Mouse (Mus musculus) heart, embryonic 16.5 days (tissue): ENCODE results near the gene Relb. TPM values are rescaled to one million over a fixed set of nuclear protein-coding genes. Genes with fewer than 3 reads are reported as not detected.

ENCODE experiments used
- ATAC-seq: fragments of 200-750 bp; cut with Nextera tagmentation; replicated peaks from 2 replicates; pipeline ENCODE4 v1.8.0; 2017; ENCODE audit warnings: moderate number of reproducible peaks; ENCODE audit not compliant: insufficient read depth, low FRiP score; ENCODE audit errors: extremely low read depth
- H3K27ac ChIP-seq: fragments of 300-500 bp; sonication (generic); 2 replicates; pipeline ENCODE4 v1.5.1; 2014; ENCODE audit warnings: mild to moderate bottlenecking, low read length, control low read depth, moderate library complexity
- H3K27me3 ChIP-seq: fragments of 300-500 bp; sonication (generic); 2 replicates; pipeline ENCODE4 v1.6.1; 2014; ENCODE audit warnings: low read length, mixed read lengths; ENCODE audit not compliant: control insufficient read depth, insufficient read depth
- H3K36me3 ChIP-seq: fragments of 300-500 bp; sonication (generic); 2 replicates; pipeline ENCODE4 v1.6.1; 2014; ENCODE audit not compliant: control insufficient read depth, insufficient read depth
- H3K4me1 ChIP-seq: fragments of 300-500 bp; sonication (generic); 2 replicates; pipeline ENCODE4 v1.6.1; 2014; ENCODE audit warnings: low read length, mixed read lengths; ENCODE audit not compliant: control insufficient read depth, insufficient read depth
- H3K4me2 ChIP-seq: fragments of 300-500 bp; sonication (generic); 2 replicates; pipeline ENCODE4 v1.6.1; 2014; ENCODE audit warnings: low read depth, mild to moderate bottlenecking, control low read depth, low read length
- H3K4me3 ChIP-seq: fragments of 300-500 bp; sonication (generic); 2 replicates; pipeline ENCODE4 v1.5.1; 2014; ENCODE audit warnings: mild to moderate bottlenecking, control low read depth, low read length
- H3K9ac ChIP-seq: fragments of 300-500 bp; sonication (generic); 2 replicates; pipeline ENCODE4 v1.6.1; 2014; ENCODE audit warnings: low read length, control low read depth
- H3K9me3 ChIP-seq: fragments of 300-500 bp; sonication (generic); replicated peaks from 2 replicates; pipeline ENCODE4 v1.6.1; 2016; ENCODE audit warnings: low read length; ENCODE audit not compliant: control insufficient read depth
- WGBS: fragments of 180-500 bp; shearing (Covaris S2); extraction: QIAGEN DNeasy Blood & Tissue Kit; methylation state at CpG from one replicate; pipeline ENCODE4 v1.1.7; 2014; 5-methylcytosine and 5-hydroxymethylcytosine counted together
- polyA plus RNA-seq: library from polyadenylated mRNA; unstranded; fragments of >200 nt; fragmentation: Nextera tagmentation; extraction: Ambion mirVana; gene quantifications from 2 replicates; pipeline ENCODE4 v1.2.1, GENCODE M21; 2015

Relb gene
- polyA plus RNA-seq, 1 experiment from 2014 or later, result 12.4 TPM

- H3K4me3 ChIP-seq, result no peak overlapping the region
- peaks cover 24% of the 10 kb centered on the region for H3K27me3 ChIP-seq
Measured at GRCm38 (mm10) chr7:19578436-19578835, 50.8 kb downstream of the Relb start.

GRCm38 (mm10) chr7:19577877-19578414 is 51.3 kb downstream of the Relb start:
- H3K4me1 ChIP-seq, result peaks cover 15% of the 10 kb centered on the region
- H3K4me3 ChIP-seq, result peak overlapping the region; percentile 56
- ATAC-seq, result no peak
- peaks cover 14% of the 10 kb centered on the region for H3K36me3 ChIP-seq
- peak overlapping the region; percentile 85 for H3K4me2 ChIP-seq
- H3K27me3 ChIP-seq, result peaks cover 24% of the 10 kb centered on the region
- WGBS, result 16% methylated on average over 10 of the region's 10 CpGs
- peak overlapping the region; percentile 54 for H3K9ac ChIP-seq
- H3K27ac ChIP-seq, result no peak overlapping the region
- H3K9me3 ChIP-seq, result no peaks in the 10 kb centered on the region

More at GRCm38 (mm10) chr7:19578436-19578835, 50.8 kb downstream of the Relb start:
- Histone ChIP-seq H3K4me2 (no peak overlapping the region), H3K9me3 (no peaks in the 10 kb centered on the region), H3K36me3 (peaks cover 19% of the 10 kb centered on the region), H3K27ac (no peak overlapping the region), H3K9ac (no peak overlapping the region), H3K4me1 (peaks cover 15% of the 10 kb centered on the region)
- 60% methylated on average over 4 of the region's 4 CpGs for WGBS
- 0 out of 2 replicates have a peak, but pooled peaks have one; percentile 4 for ATAC-seq

GRCm38 (mm10) chr7:19577141-19577852 is 51.9 kb downstream of the Relb start, which contains the start of the genes Zfp296 and Gemin7:
Gene Zfp296, plus strand, starts transcription at chr7:19577287.
Gene Gemin7, minus strand, starts transcription at chr7:19577595.
- Histone ChIP-seq H3K4me1 (peaks cover 18% of the 10 kb centered on the region), H3K9ac (peak within 1 kb of the TSS; percentile 54), H3K27me3 (peaks cover 24% of the 10 kb centered on the region), H3K4me3 (peak within 1 kb of the TSS; percentile 56), H3K4me2 (peak within 1 kb of the TSS; percentile 85), H3K36me3 (peaks cover 9% of the 10 kb centered on the region), H3K27ac (no peak within 1 kb of the TSS), H3K9me3 (no peaks in the 10 kb centered on the region)
- ATAC-seq, result no peak
- under 1% methylated on average over 56 of the region's 56 CpGs for WGBS

- no peak for ATAC-seq
- Histone ChIP-seq H3K4me1 (peaks cover 25% of the 10 kb centered on the region), H3K27ac (no peak overlapping the region), H3K9me3 (no peaks in the 10 kb centered on the region), H3K4me2 (no peak overlapping the region), H3K36me3 (no peaks in the 10 kb centered on the region), H3K9ac (no peak overlapping the region), H3K27me3 (peaks cover 24% of the 10 kb centered on the region), H3K4me3 (no peak overlapping the region)
- WGBS, result 62% methylated on average over 3 of the region's 3 CpGs
Measured at GRCm38 (mm10) chr7:19575559-19575958, 53.7 kb downstream of the Relb start.

GRCm38 (mm10) chr7:19573776-19574140 is 55.5 kb downstream of the Relb start:
- H3K4me2 ChIP-seq, result peak overlapping the region; percentile 94
- peaks cover 21% of the 10 kb centered on the region for H3K27me3 ChIP-seq
- peak overlapping the region; percentile 91 for H3K9ac ChIP-seq
- no peaks in the 10 kb centered on the region for H3K9me3 ChIP-seq
- peak overlapping the region; percentile 95 for H3K27ac ChIP-seq
- peak overlapping the region; percentile 76 for H3K4me3 ChIP-seq
- H3K4me1 ChIP-seq, result peaks cover 25% of the 10 kb centered on the region
- ATAC-seq, result no peak
- 21% methylated on average over 16 of the region's 16 CpGs for WGBS
- peaks cover 6% of the 10 kb centered on the region for H3K36me3 ChIP-seq

GRCm38 (mm10) chr7:19572926-19573775 is 56.1 kb downstream of the Relb start:
- peak overlapping the region; percentile 91 for H3K9ac ChIP-seq
- peak overlapping the region; percentile 95 for H3K27ac ChIP-seq
- peaks cover 25% of the 10 kb centered on the region for H3K4me1 ChIP-seq
- no peaks in the 10 kb centered on the region for H3K9me3 ChIP-seq
- peaks cover 16% of the 10 kb centered on the region for H3K27me3 ChIP-seq
- peaks cover 6% of the 10 kb centered on the region for H3K36me3 ChIP-seq
- H3K4me2 ChIP-seq, result peak overlapping the region; percentile 94
- H3K4me3 ChIP-seq, result peak overlapping the region; percentile 76
- WGBS, result under 1% methylated on average over 51 of the region's 53 CpGs
- ATAC-seq, result peak; percentile 83

- no peaks in the 10 kb centered on the region for H3K27me3 ChIP-seq
- H3K9ac ChIP-seq, result no peak overlapping the region
- H3K36me3 ChIP-seq, result peaks cover 15% of the 10 kb centered on the region
- no peak for ATAC-seq
- WGBS, result 71% methylated on average over 3 of the region's 3 CpGs
- H3K4me3 ChIP-seq, result no peak overlapping the region
- no peak overlapping the region for H3K27ac ChIP-seq
- no peak overlapping the region for H3K4me2 ChIP-seq
- peaks cover 13% of the 10 kb centered on the region for H3K4me1 ChIP-seq
- H3K9me3 ChIP-seq, result no peaks in the 10 kb centered on the region
Measured at GRCm38 (mm10) chr7:19569647-19570046, 59.6 kb downstream of the Relb start.

- Histone ChIP-seq H3K4me2 (no peak overlapping the region), H3K36me3 (peaks cover 21% of the 10 kb centered on the region), H3K4me3 (no peak overlapping the region), H3K27me3 (no peaks in the 10 kb centered on the region), H3K9ac (no peak overlapping the region), H3K4me1 (peaks cover 10% of the 10 kb centered on the region), H3K27ac (no peak overlapping the region), H3K9me3 (peaks cover 3% of the 10 kb centered on the region)
- 85% methylated on average over 8 of the region's 8 CpGs for WGBS
- ATAC-seq, result no peak
Measured at GRCm38 (mm10) chr7:19567426-19567825, 61.8 kb downstream of the Relb start.
